Mouse (Mus musculus) gastrocnemius, postnatal 36 days (tissue): ENCODE data around the gene Alcam. TPM values are rescaled to one million over a fixed set of nuclear protein-coding genes. Genes with fewer than 3 reads are reported as not detected.

Experiments used
- DNase-seq, 2 experiments: peaks; one replicate each; pipeline ENCODE4 v3.0.0; 2022
- intact Hi-C: fragments of 180-260 bp; cut with DNase I; formaldehyde crosslinking; loops from one replicate; pipeline ENCODE4 v1.15.1; 2025
- total RNA-seq, 2 experiments: library from RNA; stranded (reverse); gene quantifications; 2 replicates each; pipeline ENCODE4 v1.2.3; 2021

Gene Alcam
- total RNA-seq, 2 experiments from 2014 or later = 0.82 to 1.1 TPM

DNA sequence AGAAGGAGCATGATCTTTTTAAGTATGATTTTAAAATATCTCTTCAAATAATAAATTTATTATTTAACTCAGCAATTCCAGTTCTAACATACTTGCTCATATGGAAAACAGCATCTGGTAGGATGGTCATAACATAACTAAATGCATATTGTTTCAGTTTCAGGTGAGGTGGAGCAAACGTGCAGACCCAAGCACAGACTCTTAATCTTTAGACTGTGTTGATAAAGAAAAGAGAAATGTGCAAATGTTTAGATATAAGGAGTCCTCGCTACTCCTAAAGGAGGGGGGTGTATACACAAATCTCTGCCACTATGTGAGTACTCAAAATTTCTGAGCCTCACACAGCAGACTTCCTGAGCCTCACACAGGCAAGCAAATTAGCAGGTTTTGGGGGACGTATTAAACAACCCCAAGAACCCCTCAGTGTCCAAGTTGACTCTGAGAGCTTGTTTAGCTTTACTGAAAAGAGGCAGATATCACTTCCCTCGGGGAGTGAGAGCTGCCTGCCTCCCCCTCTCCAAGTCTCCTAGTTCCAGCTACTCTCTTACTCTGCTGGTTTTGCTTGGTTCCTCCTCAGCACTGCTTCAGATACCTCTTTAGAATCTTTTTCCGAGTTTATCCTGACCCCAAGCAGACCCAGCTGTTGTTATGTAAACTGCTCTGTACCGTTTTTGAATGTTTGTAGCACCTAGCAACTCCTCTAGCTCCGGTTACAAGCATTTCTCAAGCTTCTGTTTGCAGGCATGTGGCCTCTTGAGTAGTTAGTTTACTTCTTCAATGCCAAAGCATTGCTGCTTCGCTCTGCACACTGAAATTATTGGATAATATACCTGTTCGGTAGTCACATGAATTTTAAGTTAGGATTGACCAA, 10.0 kb downstream of the Alcam start:
- no peak for DNase-seq
- intact Hi-C loops = no loop called here

DNA sequence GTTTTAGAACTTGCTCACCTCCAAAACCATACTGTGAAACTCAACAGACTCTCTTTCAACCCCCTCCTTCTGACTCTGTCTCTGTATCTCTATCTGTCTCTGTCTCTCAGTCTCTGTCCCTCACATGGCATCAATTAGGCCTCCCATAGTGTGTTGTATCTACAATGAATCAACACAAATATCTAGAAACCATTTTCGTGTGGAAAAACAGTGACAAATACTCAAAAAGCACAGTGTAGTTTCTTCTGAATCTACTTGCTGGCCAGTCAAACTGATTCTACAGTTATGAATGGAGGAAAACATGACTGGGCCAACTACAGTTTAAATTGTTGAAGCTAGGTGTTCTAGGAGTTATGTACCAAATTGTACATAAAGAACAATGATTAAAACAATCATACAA, 10.8 kb downstream of the Alcam start:
- DNase-seq = no peak
- intact Hi-C loops = no loop called here

- DNase-seq = no peak
- intact Hi-C loops = no loop called here
Observed at GRCm38 (mm10) chr16:52439600-52439999, 14.3 kb downstream of the Alcam start.

DNA sequence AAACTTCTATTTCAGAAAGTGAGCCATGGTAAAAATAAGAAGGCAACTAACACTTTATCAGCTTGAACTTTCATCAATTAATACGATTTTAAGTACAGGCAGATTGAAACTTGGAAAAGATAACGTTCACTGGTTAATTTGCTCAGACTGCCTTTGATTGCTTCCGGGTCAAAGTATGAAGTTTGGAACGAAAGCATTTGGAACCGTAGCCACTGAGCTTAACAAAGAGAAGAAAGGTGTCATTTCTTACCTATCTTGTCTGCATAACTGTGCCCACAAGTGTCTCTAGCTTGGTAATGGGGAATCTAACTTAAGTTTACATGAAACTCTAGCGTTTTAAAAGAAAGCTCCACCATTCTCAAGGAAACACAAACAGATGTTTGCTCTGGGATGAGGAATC, 14.9 kb downstream of the Alcam start:
- intact Hi-C loops = no loop called here
- DNase-seq = no peak

- intact Hi-C loops = no loop called here
- DNase-seq = no peak
Observed at GRCm38 (mm10) chr16:52438216-52438904, 15.5 kb downstream of the Alcam start.

- no peak for DNase-seq
- intact Hi-C loops = no loop called here
Observed at GRCm38 (mm10) chr16:52433189-52433588, 20.7 kb downstream of the Alcam start.

GRCm38 (mm10) chr16:52432072-52432471, 21.8 kb downstream of the Alcam start:
- intact Hi-C loops = no loop called here
- DNase-seq = no peak

GRCm38 (mm10) chr16:52431590-52431989, 22.3 kb downstream of the Alcam start:
- DNase-seq = no peak
- intact Hi-C loops = no loop called here

GRCm38 (mm10) chr16:52430073-52430472, 23.8 kb downstream of the Alcam start:
- intact Hi-C loops = no loop called here

GRCm38 (mm10) chr16:52429661-52430060, 24.2 kb downstream of the Alcam start:
- no peak for DNase-seq
- intact Hi-C loops = no loop called here

More at GRCm38 (mm10) chr16:52430073-52430472, 23.8 kb downstream of the Alcam start:
- DNase-seq = no peak

- no peak for DNase-seq
- intact Hi-C loops = no loop called here
Observed at GRCm38 (mm10) chr16:52428505-52428904, 25.4 kb downstream of the Alcam start.

DNA sequence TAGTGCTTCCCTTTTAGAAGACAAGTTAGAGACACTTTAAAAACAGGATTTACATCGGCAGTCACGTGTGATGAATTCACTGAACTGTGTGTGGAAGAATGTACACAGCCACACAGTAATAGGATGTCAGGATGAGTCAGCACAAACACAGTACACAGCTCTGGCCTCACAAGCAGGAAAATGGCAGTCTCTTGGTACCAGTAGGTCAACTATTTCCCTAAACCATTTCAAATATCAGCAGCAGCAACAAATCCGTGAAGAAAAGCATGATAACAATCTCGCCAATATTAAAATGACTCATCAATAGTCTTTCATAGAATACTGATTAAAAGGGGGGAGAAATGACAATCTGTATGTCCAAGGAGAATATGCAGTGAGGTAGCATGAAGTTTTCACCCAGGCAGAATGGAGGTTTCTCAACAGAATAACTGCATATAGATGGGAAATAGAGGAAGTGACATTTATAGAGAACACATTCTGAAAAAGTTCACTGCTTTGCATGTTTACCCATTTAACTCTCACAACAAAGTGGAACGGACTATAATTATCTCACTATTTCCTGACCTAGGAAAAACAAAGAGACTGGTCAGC, 35.2 kb downstream of the Alcam start:
- no peak for DNase-seq
- intact Hi-C loops = no loop called here

DNA sequence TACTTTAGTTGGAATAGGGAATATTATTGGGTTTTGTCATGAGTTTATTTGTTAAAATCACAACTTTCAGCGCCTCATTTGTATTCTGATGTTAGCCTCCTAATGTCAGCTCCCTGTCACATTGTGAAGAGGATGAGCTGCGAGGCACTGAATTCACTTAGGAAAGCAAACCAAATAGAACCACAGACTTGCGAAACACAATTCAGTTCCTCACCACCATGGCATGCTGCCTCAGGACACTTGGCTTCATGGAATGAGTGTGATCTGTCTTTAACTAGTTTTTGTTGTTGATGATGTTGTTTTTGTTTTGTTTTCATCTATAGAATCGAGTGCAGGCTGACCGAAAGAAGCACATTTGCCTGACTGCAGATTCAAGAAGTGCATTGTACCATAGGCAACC, 35.9 kb downstream of the Alcam start:
- DNase-seq = no peak
- intact Hi-C loops = no loop called here

DNA sequence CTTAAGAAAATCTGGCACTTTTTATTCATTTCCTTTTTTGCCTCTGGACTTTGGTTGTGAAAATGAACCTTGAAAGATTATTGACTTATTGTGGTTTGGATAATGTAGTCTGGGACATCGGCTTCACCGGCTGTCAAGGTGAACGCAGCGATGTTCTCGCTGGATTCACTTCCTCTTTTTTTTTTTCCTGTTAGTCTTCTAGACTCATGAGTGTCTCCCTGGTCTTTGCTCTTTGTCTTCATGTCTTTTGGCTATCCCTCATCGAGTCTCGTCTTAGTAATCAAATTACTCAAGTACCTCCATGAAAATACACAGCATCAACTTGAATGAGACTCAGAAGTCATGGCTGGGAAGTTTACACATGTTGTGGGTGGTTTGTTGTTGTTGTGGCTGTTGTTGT, 36.7 kb downstream of the Alcam start:
- intact Hi-C loops = no loop called here
- DNase-seq = no peak

GRCm38 (mm10) chr16:52413714-52414113, 40.2 kb downstream of the Alcam start:
- intact Hi-C loops = no loop called here
- no peak for DNase-seq

GRCm38 (mm10) chr16:52406072-52406471, 47.8 kb downstream of the Alcam start:
- intact Hi-C loops = no loop called here

DNA sequence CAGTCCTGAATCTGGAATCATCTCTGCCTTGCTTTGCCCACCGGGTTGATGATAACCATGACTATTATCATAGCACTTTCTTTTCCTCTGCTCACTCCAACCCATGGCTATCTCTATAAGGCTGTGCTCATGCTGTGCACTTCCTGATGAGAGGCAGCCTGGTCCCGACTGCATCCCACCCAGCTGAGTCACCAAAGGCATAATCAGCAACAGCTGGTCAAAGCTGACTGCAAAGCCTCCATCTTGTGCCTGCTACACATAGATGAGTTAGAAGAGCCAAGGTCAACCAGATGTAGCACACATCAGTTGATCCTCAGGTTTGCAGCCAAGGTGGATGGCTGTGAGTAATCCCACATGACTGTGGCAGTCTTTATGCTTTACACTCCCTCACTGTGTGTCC, 48.6 kb downstream of the Alcam start:
- intact Hi-C loops = no loop called here

More at GRCm38 (mm10) chr16:52406072-52406471, 47.8 kb downstream of the Alcam start:
- no peak for DNase-seq

DNA sequence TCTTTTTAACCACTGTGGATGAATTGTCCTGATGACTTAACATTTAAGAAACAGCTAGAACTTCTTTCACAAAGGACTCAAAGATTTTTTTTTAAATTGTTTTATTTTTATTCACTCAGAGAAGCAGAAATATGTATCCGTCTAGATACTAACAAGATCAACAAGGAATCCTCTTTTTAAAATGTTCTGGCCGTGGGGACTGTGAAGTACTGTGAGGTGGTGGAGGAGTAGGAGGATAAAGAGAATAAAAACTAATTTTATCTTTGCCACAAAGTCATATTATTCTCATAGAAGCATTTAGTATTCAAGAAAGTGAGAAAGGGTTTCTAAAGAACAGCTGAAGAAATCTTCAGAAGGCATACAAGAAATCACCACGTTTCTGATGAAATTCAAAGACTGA, 54.8 kb downstream of the Alcam start:
- DNase-seq = no peak
- intact Hi-C loops = no loop called here

More for the DNA sequence above, 48.6 kb downstream of the Alcam start:
- DNase-seq = no peak

GRCm38 (mm10) chr16:52386781-52387300, 67.0 kb downstream of the Alcam start:
- intact Hi-C loops = no loop called here
- DNase-seq = no peak

DNA sequence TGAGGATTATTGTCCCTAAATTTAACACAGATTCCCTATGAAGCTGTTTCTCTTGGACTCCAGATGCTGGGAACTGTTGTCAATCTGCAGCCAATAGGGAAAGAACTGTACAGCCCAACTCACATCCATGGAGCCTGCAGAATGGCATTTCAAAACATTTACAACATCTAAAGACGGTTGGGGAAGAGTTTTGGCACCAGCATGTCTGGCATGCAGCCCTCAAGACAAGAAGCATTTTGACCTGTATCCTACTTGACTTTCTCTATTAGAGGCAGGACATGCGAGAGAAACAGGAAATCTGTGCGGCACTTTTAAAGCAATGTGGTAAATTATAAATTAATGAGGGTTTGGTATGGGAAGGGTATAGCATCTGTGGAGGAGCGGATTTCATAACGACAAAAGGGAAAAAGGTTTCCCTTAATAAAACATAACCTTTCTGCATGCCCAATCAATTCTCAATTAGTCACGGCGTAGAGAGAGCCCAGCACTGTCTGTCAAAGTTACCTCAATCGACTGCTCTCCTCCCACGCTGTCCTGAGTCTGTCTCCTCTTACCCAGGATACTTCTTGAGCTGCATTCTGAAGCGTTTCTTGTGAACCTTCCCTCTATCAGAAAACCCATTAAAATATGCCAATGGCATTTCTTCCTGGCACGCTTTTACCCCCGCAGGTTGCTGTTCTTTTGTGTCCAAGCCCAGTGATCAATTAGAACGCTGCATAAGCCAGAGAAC, 70.3 kb downstream of the Alcam start:
- intact Hi-C loops = no loop called here

More for the DNA sequence above, 70.3 kb downstream of the Alcam start:
- DNase-seq = no peak
